Mouse (Mus musculus) heart, adult 2 months (tissue): ENCODE measurements around the gene Bmper. TPM values are rescaled to one million over a fixed set of nuclear protein-coding genes. Genes with fewer than 3 reads are reported as not detected.

Source experiments
- DNase-seq, 2 experiments: peaks; one replicate each; pipeline ENCODE4 v3.0.0; 2021
- H3K27ac ChIP-seq: fragments of 200-600 bp; 2 replicates; pipeline ENCODE4 v1.8.1; 2022
- H3K27me3 ChIP-seq: fragments of 200-500 bp; 2 replicates; pipeline ENCODE4 v1.6.1; 2012; ENCODE audit warnings: mild to moderate bottlenecking, low read length, inconsistent platforms, mixed read lengths; ENCODE audit not compliant: control insufficient read depth, insufficient read depth
- H3K36me3 ChIP-seq: fragments of 200-500 bp; 2 replicates; pipeline ENCODE4 v1.6.1; 2012; ENCODE audit warnings: low read length, inconsistent platforms; ENCODE audit not compliant: control insufficient read depth, insufficient read depth
- H3K4me1 ChIP-seq: fragments of 200-500 bp; 2 replicates; pipeline ENCODE4 v1.6.1; 2011; ENCODE audit warnings: low read length; ENCODE audit not compliant: control insufficient read depth, insufficient read depth
- H3K4me3 ChIP-seq: fragments of 200-600 bp; 2 replicates; pipeline ENCODE4 v1.8.1; 2022
- H3K79me2 ChIP-seq: fragments of 200-500 bp; replicated peaks from 2 replicates; pipeline ENCODE4 v1.6.1; 2012; ENCODE audit warnings: mild to moderate bottlenecking, inconsistent platforms, low read length, moderate library complexity, mixed read lengths; ENCODE audit not compliant: control insufficient read depth, insufficient read depth
- H3K9ac ChIP-seq: fragments of 200-500 bp; 2 replicates; pipeline ENCODE4 v1.6.1; 2012; ENCODE audit warnings: low read depth, mild to moderate bottlenecking, control low read depth, inconsistent platforms, low read length, mixed read lengths
- CTCF ChIP-seq: fragments of 200-600 bp; IDR thresholded peaks from 2 replicates; pipeline ENCODE4 v1.8.1; 2022; ENCODE audit warnings: antibody characterized with exemption, mild to moderate bottlenecking, moderate library complexity
- EP300 ChIP-seq: fragments of 200-500 bp; IDR thresholded peaks from 2 replicates; pipeline ENCODE4 v1.6.1; 2011; ENCODE audit warnings: low read depth, low read length, control low read depth; ENCODE audit not compliant: insufficient read depth
- POLR2A ChIP-seq: fragments of 200-500 bp; IDR thresholded peaks from 2 replicates; pipeline ENCODE4 v1.6.1; 2011; ENCODE audit warnings: mild to moderate bottlenecking, low read depth, low read length, control low read depth; ENCODE audit not compliant: insufficient read depth
- WGBS: fragments of 180-500 bp; shearing (Covaris S2); methylation state at CpG from one replicate; pipeline ENCODE4 v1.1.7; 2018; 5-methylcytosine and 5-hydroxymethylcytosine counted together
- intact Hi-C: fragments of 180-260 bp; cut with DNase I; formaldehyde crosslinking; loops from one replicate; pipeline ENCODE4 v1.15.1; 2025
- polyA plus RNA-seq: library from polyadenylated mRNA; depleted of rRNA; stranded (reverse); fragments of >200 nt; gene quantifications from 2 replicates; pipeline ENCODE4 v1.2.3, GENCODE M21; 2012
- total RNA-seq, 2 experiments: library from RNA; stranded (reverse); gene quantifications; 2 replicates each; pipeline ENCODE4 v1.2.3; 2021

Gene Bmper
- total and polyA plus RNA-seq, 3 experiments = 1.9 to 4.3 (median 2.6) TPM

GRCm38 (mm10) chr9:23236635-23237279 is 13.9 kb downstream of the Bmper start:
- H3K27me3 ChIP-seq = no peaks in the 10 kb centered on the region
- H3K36me3 ChIP-seq = no peaks in the 10 kb centered on the region
- TF ChIP-seq CTCF = no peak
- TF ChIP-seq POLR2A = no peak
- TF ChIP-seq EP300 = no peak
- intact Hi-C loops = no loop called here
- H3K27ac ChIP-seq = no peak overlapping the region
- H3K4me3 ChIP-seq = no peak overlapping the region
- no peaks in the 10 kb centered on the region for H3K79me2 ChIP-seq
- no peak for DNase-seq
- no peaks in the 10 kb centered on the region; the same call in 1 of the 2 replicates for H3K4me1 ChIP-seq
- 82% methylated on average over 6 of the region's 6 CpGs for WGBS
- no peak overlapping the region for H3K9ac ChIP-seq

- Histone ChIP-seq H3K4me3 (no peak overlapping the region), H3K27me3 (no peaks in the 10 kb centered on the region), H3K79me2 (no peaks in the 10 kb centered on the region), H3K36me3 (no peaks in the 10 kb centered on the region), H3K9ac (no peak overlapping the region), H3K4me1 (no peaks in the 10 kb centered on the region; the same call in 1 of the 2 replicates), H3K27ac (no peak overlapping the region)
- no peak for DNase-seq
- intact Hi-C loops = no loop called here
- no peak for TF ChIP-seq EP300
- no peak for TF ChIP-seq CTCF
- TF ChIP-seq POLR2A = no peak
- WGBS = 45% methylated on average over 2 of the region's 2 CpGs
Observed at GRCm38 (mm10) chr9:23239011-23239410, 16.1 kb downstream of the Bmper start.

GRCm38 (mm10) chr9:23242911-23243310 is 20.0 kb downstream of the Bmper start:
- no peaks in the 10 kb centered on the region for H3K27me3 ChIP-seq
- no peaks in the 10 kb centered on the region for H3K36me3 ChIP-seq
- no peak for TF ChIP-seq EP300
- no peak for TF ChIP-seq CTCF
- TF ChIP-seq POLR2A = no peak
- no peaks in the 10 kb centered on the region; the same call in 1 of the 2 replicates for H3K4me1 ChIP-seq
- no peak overlapping the region for H3K4me3 ChIP-seq
- H3K79me2 ChIP-seq = no peaks in the 10 kb centered on the region
- no peak overlapping the region for H3K9ac ChIP-seq
- peak in 1 of 2 experiments; percentile 34 for DNase-seq
- intact Hi-C loops = no loop called here
- no peak overlapping the region for H3K27ac ChIP-seq
- 66% methylated on average over 3 of the region's 3 CpGs for WGBS

- no peak overlapping the region for H3K9ac ChIP-seq
- no peak overlapping the region for H3K4me3 ChIP-seq
- intact Hi-C loops = no loop called here
- H3K27ac ChIP-seq = no peak overlapping the region
- no peaks in the 10 kb centered on the region; the same call in 1 of the 2 replicates for H3K4me1 ChIP-seq
- H3K79me2 ChIP-seq = no peaks in the 10 kb centered on the region
- WGBS = 81% methylated on average over 6 of the region's 6 CpGs
- no peak for TF ChIP-seq POLR2A
- TF ChIP-seq EP300 = no peak
- TF ChIP-seq CTCF = no peak
- H3K36me3 ChIP-seq = no peaks in the 10 kb centered on the region
- H3K27me3 ChIP-seq = no peaks in the 10 kb centered on the region
- DNase-seq = no peak
Observed at GRCm38 (mm10) chr9:23243869-23244268, 21.0 kb downstream of the Bmper start.

- H3K79me2 ChIP-seq = no peaks in the 10 kb centered on the region
- H3K4me1 ChIP-seq = no peaks in the 10 kb centered on the region
- H3K9ac ChIP-seq = no peak overlapping the region
- H3K4me3 ChIP-seq = no peak overlapping the region
- intact Hi-C loops = no loop called here
- no peaks in the 10 kb centered on the region for H3K27me3 ChIP-seq
- 73% methylated on average over 9 of the region's 9 CpGs for WGBS
- peak; percentile 47 to 53 for DNase-seq
- no peaks in the 10 kb centered on the region for H3K36me3 ChIP-seq
- no peak for TF ChIP-seq CTCF
- no peak for TF ChIP-seq POLR2A
- TF ChIP-seq EP300 = no peak
- H3K27ac ChIP-seq = no peak overlapping the region
Observed at GRCm38 (mm10) chr9:23246389-23246788, 23.5 kb downstream of the Bmper start.

- H3K4me1 ChIP-seq = no peaks in the 10 kb centered on the region
- 10% methylated on average over 5 of the region's 5 CpGs for WGBS
- no peaks in the 10 kb centered on the region for H3K27me3 ChIP-seq
- no peak overlapping the region for H3K4me3 ChIP-seq
- DNase-seq = peak; percentile 75 to 81
- TF ChIP-seq EP300 (peak; percentile 66; the same call in 1 of the 2 replicates), CTCF (peak; percentile 99; the same call in 1 of the 2 replicates), POLR2A (no peak)
- H3K36me3 ChIP-seq = no peaks in the 10 kb centered on the region
- H3K9ac ChIP-seq = no peak overlapping the region
- intact Hi-C loops = loop anchor here (1.0 kb wide), 1 partner anchor 693 kb away; no protein-coding TSS in a partner anchor
- no peak overlapping the region for H3K27ac ChIP-seq
- H3K79me2 ChIP-seq = no peaks in the 10 kb centered on the region
Observed at GRCm38 (mm10) chr9:23250026-23250425, 27.1 kb downstream of the Bmper start.
